Mouse (Mus musculus): ENCODE measurements around the gene Dpp9.

DNA sequence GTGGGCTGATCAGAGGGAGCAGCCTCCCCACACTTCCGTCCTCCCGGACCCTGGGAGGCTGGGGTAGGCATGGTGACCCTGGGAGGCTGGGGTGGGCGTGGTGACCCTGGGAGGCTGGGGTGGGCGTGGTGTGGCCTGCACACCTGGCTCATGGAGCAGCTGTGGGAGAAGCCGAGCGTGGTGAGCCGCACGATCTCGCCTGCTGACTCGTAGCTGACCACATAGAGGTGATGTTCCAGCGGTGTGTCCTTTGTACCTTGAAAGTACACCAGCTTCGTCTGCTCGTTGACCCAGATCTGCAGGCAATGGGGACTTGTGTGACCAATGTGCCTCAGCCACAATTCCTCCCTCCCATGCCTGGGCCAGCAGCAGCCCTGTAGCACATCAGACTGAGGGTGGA is 23.9 kb downstream of the Dpp9 start:
- TF ChIP-seq CTCF (IDR thresholded peaks at IDR 0.05; ENCODE audit: borderline replicate concordance, insufficient read depth, low read depth, low read length): no peak
- TF ChIP-seq POLR2A (IDR thresholded peaks at IDR 0.05; ENCODE audit: borderline replicate concordance, insufficient read depth, low read length): no peak
